Mouse (Mus musculus) midbrain, embryonic 11.5 days (tissue): Measurements from ENCODE around the gene Pde4b. TPM values are rescaled to one million over a fixed set of nuclear protein-coding genes. Genes with fewer than 3 reads are reported as not detected.
"Not testable (repeated sequence)": the region's sequence is repeated elsewhere in the genome, so short reads cannot be mapped to it uniquely, and the experiment has no call there.

ENCODE experiments used
- ATAC-seq: fragments of 200-750 bp; cut with Nextera tagmentation; 2 replicates; pipeline ENCODE4 v1.8.0; 2017; ENCODE audit warnings: moderate TSS enrichment, moderate library complexity; ENCODE audit not compliant: low FRiP score
- DNase-seq: peaks from one replicate; pipeline ENCODE4 v3.0.0; 2015; ENCODE audit warnings: low spot score; ENCODE audit errors: missing footprints
- H3K27ac ChIP-seq: fragments of 300-500 bp; sonication (generic); 2 replicates; pipeline ENCODE4 v1.5.1; 2014; ENCODE audit warnings: low read depth, low read length
- H3K27me3 ChIP-seq: fragments of 300-500 bp; sonication (generic); 2 replicates; pipeline ENCODE4 v1.6.1; 2014; ENCODE audit warnings: mild to moderate bottlenecking, low read length, moderate library complexity, mixed read lengths; ENCODE audit not compliant: control insufficient read depth, insufficient read depth
- H3K36me3 ChIP-seq: fragments of 300-500 bp; sonication (generic); 2 replicates; pipeline ENCODE4 v1.6.1; 2014; ENCODE audit warnings: mild to moderate bottlenecking, low read length, moderate library complexity, mixed read lengths; ENCODE audit not compliant: control insufficient read depth, insufficient read depth
- H3K4me1 ChIP-seq: fragments of 300-500 bp; sonication (generic); 2 replicates; pipeline ENCODE4 v1.6.1; 2014; ENCODE audit warnings: low read length; ENCODE audit not compliant: control insufficient read depth, insufficient read depth
- H3K4me2 ChIP-seq: fragments of 300-500 bp; sonication (generic); 2 replicates; pipeline ENCODE4 v1.6.1; 2014; ENCODE audit warnings: mild to moderate bottlenecking, moderate library complexity
- H3K4me3 ChIP-seq: fragments of 300-500 bp; sonication (generic); 2 replicates; pipeline ENCODE4 v1.5.1; 2014; ENCODE audit warnings: low read depth, low read length
- H3K9ac ChIP-seq: fragments of 300-500 bp; sonication (generic); 2 replicates; pipeline ENCODE4 v1.6.1; 2014; ENCODE audit warnings: low read length
- H3K9me3 ChIP-seq: fragments of 300-500 bp; sonication (generic); 2 replicates; pipeline ENCODE4 v1.6.1; 2016; ENCODE audit warnings: low read length; ENCODE audit not compliant: control insufficient read depth
- WGBS: fragments of 180-500 bp; shearing (Covaris S2); extraction: QIAGEN DNeasy Blood & Tissue Kit; methylation state at CpG from one replicate; pipeline ENCODE4 v1.1.7; 2014; 5-methylcytosine and 5-hydroxymethylcytosine counted together
- polyA plus RNA-seq: library from polyadenylated mRNA; unstranded; fragments of >200 nt; fragmentation: Nextera tagmentation; extraction: Ambion mirVana; gene quantifications from 2 replicates; pipeline ENCODE4 v1.2.1, GENCODE M21; 2014

The Pde4b gene
- 7.5 and 9.9 TPM in 2 replicates for polyA plus RNA-seq

- ATAC-seq (peak; percentile 75), DNase-seq (peak; percentile 89)
- Histone ChIP-seq H3K27ac (no peak within 1 kb of the TSS), H3K9ac (peak within 1 kb of the TSS; percentile 64), H3K9me3 (no peaks in the 10 kb centered on the region), H3K4me1 (peaks cover 3% of the 10 kb centered on the region), H3K4me3 (peak within 1 kb of the TSS; percentile 64), H3K27me3 (peaks cover 16% of the 10 kb centered on the region), H3K36me3 (no peaks in the 10 kb centered on the region), H3K4me2 (peak within 1 kb of the TSS; percentile 98)
- 5% methylated on average over 11 of the region's 11 CpGs for WGBS
Observed at GRCm38 (mm10) chr4:102087091-102087565, at the start of gene Pde4b. TSS of gene Pde4b (plus strand) at chr4:102087543.

GRCm38 (mm10) chr4:102040190-102040589, 47.2 kb upstream of the Pde4b start:
- Histone ChIP-seq H3K9ac (no peak overlapping the region), H3K27me3 (no peaks in the 10 kb centered on the region), H3K27ac (no peak overlapping the region), H3K4me2 (no peak overlapping the region), H3K4me1 (no peaks in the 10 kb centered on the region), H3K4me3 (no peak overlapping the region), H3K9me3 (no peaks in the 10 kb centered on the region), H3K36me3 (no peaks in the 10 kb centered on the region)
- WGBS, result 76% methylated on average over 3 of the region's 3 CpGs
- ATAC-seq, result no peak
- DNase-seq, result no peak

GRCm38 (mm10) chr4:102045183-102046140, 41.9 kb upstream of the Pde4b start:
- Histone ChIP-seq H3K4me1 (no peaks in the 10 kb centered on the region), H3K27ac (no peak overlapping the region)
- WGBS, result 76% methylated on average over 6 of the region's 6 CpGs

GRCm38 (mm10) chr4:102049368-102049767, 38.0 kb upstream of the Pde4b start:
- peak; percentile 73; the same call in 1 of the 2 replicates for ATAC-seq
- not testable (repeated sequence) for H3K4me1 ChIP-seq, H3K4me2 ChIP-seq, H3K9ac ChIP-seq, H3K36me3 ChIP-seq, H3K27me3 ChIP-seq, DNase-seq, H3K9me3 ChIP-seq, H3K4me3 ChIP-seq, H3K27ac ChIP-seq
- 95% methylated on average over 14 of the region's 14 CpGs for WGBS

More at GRCm38 (mm10) chr4:102045183-102046140, 41.9 kb upstream of the Pde4b start:
- Histone ChIP-seq H3K4me3 (no peak overlapping the region), H3K36me3 (no peaks in the 10 kb centered on the region), H3K9ac (no peak overlapping the region), H3K9me3 (no peaks in the 10 kb centered on the region), H3K27me3 (no peaks in the 10 kb centered on the region), H3K4me2 (no peak overlapping the region)
- ATAC-seq (no peak), DNase-seq (no peak)

- Histone ChIP-seq H3K4me3 (no peak overlapping the region), H3K36me3 (no peaks in the 10 kb centered on the region), H3K27ac (no peak overlapping the region), H3K9ac (no peak overlapping the region), H3K9me3 (no peaks in the 10 kb centered on the region), H3K27me3 (no peaks in the 10 kb centered on the region), H3K4me2 (no peak overlapping the region), H3K4me1 (no peaks in the 10 kb centered on the region)
- no peak for DNase-seq
- 91% methylated on average over 2 of the region's 2 CpGs for WGBS
- no peak for ATAC-seq
Observed at GRCm38 (mm10) chr4:102061322-102061721, 26.0 kb upstream of the Pde4b start.

- Histone ChIP-seq H3K36me3 (no peaks in the 10 kb centered on the region), H3K27me3 (no peaks in the 10 kb centered on the region), H3K9ac (no peak overlapping the region), H3K4me1 (no peaks in the 10 kb centered on the region), H3K27ac (no peak overlapping the region), H3K4me2 (no peak overlapping the region), H3K9me3 (no peaks in the 10 kb centered on the region), H3K4me3 (no peak overlapping the region)
- ATAC-seq (no peak), DNase-seq (no peak)
- WGBS, result 96% methylated on average over 2 of the region's 2 CpGs
Observed at GRCm38 (mm10) chr4:102069314-102069713, 18.0 kb upstream of the Pde4b start.

GRCm38 (mm10) chr4:102086336-102086735, 1.0 kb upstream of the Pde4b start:
- ATAC-seq (no peak), DNase-seq (no peak)
- peaks cover 16% of the 10 kb centered on the region for H3K27me3 ChIP-seq
- H3K9ac ChIP-seq, result no peak overlapping the region
- H3K4me2 ChIP-seq, result no peak overlapping the region
- 83% methylated on average over 4 of the region's 4 CpGs for WGBS
- no peaks in the 10 kb centered on the region for H3K36me3 ChIP-seq
- peaks cover 3% of the 10 kb centered on the region for H3K4me1 ChIP-seq
- no peak overlapping the region for H3K27ac ChIP-seq
- no peaks in the 10 kb centered on the region for H3K9me3 ChIP-seq
- H3K4me3 ChIP-seq, result no peak overlapping the region

DNA sequence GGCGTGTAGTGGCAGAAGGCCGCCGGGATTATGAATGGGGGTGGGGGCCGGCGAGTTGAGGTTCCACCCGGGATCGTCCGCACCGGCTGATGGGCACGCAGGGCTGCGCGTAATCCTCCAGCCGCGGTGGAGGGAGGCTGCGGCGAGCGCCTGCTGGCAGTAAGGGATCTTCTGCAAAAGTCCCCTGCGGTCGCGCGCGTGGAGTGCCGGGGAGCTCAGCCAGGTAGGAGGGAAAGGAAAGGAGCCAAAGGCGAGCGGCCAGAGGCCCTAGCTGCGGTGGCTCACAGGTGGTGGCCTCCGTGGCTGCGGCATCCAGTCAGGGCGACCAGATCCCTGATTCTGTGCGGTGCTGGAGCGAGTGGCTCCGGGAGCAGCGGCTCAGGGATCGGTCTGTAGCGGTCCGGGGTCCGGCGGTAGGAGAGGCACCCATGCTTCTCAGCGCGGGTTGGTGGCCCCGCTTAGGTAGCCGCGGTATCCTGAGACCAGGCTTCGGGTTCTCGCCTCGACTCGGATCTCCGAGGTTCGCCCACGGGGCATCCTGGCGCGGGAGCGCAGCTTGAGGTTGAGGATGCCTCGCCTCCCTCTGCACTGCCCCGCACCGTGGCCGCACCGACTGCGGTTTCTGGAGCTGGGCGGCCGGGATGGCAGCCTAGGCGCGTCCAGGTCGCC, 357 bp downstream of the Pde4b start:
- H3K27me3 ChIP-seq, result peaks cover 16% of the 10 kb centered on the region
- no peaks in the 10 kb centered on the region for H3K9me3 ChIP-seq
- ATAC-seq (peak; percentile 87), DNase-seq (peak; percentile 96)
- WGBS, result 2% methylated on average over 64 of the region's 64 CpGs
- H3K27ac ChIP-seq, result no peak overlapping the region
- H3K4me3 ChIP-seq, result peak overlapping the region; percentile 64
- H3K9ac ChIP-seq, result peak overlapping the region; percentile 64
- H3K4me2 ChIP-seq, result peak overlapping the region; percentile 98
- H3K36me3 ChIP-seq, result no peaks in the 10 kb centered on the region
- H3K4me1 ChIP-seq, result peaks cover 3% of the 10 kb centered on the region
